Mouse (Mus musculus) heart, postnatal 0 days (tissue): ENCODE results near the gene Hat1.

Experiments used
- CTCF ChIP-seq: IDR thresholded peaks from 2 replicates; pipeline ENCODE4 v1.5.1; 2016; ENCODE audit warnings: antibody characterized with exemption, control low read depth, low read depth
- EP300 ChIP-seq: IDR thresholded peaks from 2 replicates; pipeline ENCODE4 v1.6.1; 2016; ENCODE audit warnings: antibody characterized with exemption, low read depth

DNA sequence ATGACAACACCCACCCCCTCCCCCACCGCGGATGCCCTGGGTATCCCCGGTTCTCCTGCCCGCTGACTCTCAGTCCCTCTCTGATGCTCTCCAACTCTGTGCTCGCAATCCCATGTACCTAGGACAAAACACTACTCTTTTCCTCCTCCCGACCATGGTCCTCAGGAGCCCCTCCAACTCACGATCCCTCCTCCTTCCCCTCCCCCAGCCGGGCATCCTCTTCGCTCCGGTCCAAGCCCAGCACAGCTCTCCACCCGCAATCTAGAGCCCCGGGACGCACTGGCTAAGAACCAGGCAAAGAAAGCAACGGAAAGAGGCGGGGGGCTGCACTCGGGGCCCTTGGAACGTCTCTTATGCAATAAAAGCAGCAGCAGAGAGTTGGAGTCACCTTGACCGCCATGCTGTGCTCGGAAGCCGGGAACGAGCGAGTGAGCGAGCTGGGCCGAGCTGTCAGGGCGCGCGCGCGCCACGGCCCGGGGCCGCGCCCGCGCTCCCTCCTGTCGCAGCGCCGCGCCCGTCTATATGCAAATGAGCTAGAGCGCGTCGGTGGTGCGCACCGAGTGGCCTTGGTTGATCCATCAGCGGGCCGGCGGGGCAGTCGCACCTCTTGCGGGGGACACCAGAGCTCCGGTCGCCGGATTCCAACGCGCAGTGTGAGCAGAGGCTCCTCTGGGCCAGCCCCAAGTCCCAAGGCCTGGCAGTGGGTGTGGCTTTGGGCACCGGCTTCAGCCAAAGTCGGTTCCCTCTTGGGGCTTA is 21.5 kb upstream of the Hat1 start, which contains the start of gene Slc25a12:
- TF ChIP-seq EP300 (no peak), CTCF (no peak)
